Mouse (Mus musculus): ENCODE data around the gene C5ar1. TPM values are rescaled to one million over a fixed set of nuclear protein-coding genes. Genes with fewer than 3 reads are reported as not detected.

C5ar1 gene
- 100 to 1,000 TPM; 417 to 461 TPM for total RNA-seq (2023)

DNA sequence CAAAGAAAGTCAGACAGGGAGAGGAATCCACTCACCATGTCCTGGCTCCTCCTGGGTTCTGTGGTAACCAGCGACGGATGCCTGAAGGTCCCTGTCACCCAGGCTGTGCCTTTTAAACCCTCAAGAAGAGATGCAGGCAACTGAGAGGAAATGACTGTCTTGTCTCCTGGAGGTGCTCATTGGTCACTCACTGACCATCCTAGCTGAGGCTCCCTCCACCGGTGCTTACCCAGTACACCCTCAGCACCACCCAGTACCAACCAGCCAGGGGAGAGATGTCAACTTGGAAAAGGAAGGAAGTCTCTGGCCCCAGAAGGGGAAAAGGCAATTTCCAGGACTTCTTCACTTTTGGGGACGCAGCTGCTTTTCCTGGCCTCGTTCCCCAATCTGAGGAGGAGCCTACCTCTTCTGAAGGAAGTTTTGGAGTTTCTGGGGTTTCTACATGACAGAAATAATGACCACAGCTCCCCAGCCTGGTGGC lies at the start of gene C5ar1:
C5ar1 (minus strand) TSS at position 431 of the 481 bp plus-strand sequence.

DNA sequence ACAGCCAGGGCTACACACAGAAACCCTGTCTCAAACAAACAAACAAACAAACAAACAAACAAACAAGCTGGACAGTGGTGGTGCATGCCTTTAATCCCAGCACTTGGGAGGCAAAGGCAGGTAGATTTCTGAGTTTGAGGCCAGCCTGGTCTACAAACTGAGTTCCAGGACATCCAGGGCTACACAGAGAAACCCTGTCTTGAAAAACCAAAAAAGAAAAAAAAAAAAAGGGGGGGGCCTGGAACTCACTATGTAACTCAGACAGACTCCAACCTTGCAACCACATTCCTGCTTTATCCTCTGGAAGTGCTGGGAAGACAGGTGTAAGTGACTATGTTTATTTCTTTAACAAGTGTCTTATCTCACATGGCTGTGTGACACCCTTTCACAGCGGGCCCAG lies 48.8 kb upstream of the C5ar1 start, which contains the start of gene Bbc3:
Bbc3 (plus strand) TSS at position 301 of the 400 bp plus-strand sequence.

DNA sequence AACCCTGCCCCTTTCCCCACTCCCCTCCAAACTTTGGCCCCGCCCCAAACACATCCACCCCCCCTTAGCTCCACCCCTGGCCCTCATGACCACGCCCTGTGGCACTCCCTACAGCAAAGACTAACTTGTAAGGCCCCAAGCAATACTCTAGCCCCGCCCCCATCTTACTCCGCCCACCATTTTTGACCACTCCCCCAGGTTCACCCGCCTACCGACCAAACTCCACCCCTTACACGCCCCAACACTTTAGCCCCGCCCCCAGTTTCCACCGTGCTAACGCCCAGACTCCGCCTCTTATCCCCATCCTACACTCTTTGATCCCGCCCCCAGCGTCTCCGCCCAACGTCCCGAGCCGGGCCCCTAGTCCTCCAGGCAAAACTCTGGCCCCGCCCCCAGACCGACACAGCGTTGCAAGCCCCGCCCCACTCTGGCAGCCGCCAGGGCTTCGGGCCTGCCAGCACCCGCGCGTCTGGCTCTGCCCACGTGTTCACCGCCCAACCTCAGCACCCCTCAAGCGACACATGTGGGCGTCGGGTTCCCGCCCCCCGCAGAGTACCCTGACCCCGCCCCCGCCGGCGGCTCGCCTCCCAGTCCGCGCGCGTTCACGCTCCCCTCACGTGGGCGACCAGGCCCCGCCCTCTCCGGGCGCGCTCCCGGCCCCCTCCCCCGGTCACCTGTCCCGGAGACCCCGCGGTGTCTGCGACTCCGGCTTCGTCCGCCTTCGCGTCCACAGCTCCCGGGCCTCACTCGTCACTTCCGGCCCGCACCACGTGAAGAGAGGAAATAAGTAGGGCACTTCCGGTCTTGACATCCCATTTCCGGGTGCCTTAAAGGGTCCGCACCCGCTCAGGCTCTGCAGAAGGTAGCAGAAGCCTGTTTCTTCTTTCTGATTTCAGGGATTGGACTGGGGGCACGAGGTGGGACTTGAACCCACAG lies 27.0 kb upstream of the C5ar1 start, which contains the start of gene Ccdc9:
Ccdc9 (minus strand) TSS at position 770 of the 936 bp plus-strand sequence.

DNA sequence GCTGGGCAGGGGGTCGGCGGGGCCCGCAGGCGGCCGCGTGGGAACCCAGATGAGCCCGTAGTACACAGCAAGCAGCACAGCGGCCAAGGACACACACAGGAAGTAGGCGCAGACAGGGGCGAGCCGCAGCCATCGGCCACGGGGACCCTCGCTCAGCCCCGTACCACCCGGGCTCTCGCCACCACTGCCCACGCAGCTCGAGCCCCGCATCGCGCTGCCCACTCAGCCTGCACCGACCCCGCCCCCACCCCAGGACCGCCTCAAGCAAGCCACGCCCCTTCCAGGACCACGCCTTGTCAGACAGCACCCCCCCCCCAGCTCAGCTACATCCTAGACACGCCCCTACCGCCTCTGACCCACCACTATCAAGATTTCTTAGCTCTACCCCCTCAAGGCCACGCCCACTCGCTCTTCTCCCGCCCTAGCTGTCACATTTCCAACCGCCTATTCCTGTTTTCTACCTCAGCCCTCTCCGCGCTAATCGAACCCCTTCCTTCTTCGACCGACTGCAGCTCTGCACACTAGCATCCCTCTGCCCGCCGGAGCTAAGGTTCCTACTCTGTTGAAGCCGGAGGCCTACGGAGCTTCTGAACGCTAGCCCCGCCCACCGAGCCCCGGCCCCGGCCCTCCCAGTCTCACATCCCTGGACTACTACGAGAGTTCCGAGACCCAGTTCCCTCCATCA lies 13.9 kb upstream of the C5ar1 start, which contains the start of gene Inafm1:
Inafm1 (minus strand) TSS at position 537 of the 685 bp plus-strand sequence.

DNA sequence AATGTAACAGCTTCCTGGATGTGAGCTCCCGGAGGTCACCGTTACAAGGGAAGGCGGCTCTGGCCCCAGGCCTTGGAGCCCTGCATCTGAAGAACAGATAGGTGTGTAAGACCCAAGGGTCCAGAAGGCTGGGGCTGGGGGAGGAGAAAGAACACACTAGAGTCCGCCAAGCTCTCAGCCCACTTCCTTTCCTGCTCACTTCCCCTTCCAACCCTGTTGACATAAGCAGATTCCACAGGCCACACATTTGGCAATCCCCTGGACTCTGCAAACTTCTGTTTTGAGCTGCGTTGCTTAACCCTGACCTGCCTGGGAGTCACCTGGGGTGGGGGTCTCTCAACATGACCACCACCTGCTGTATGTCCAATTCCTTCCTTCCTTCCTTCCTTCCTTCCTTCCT lies 15.3 kb downstream of the C5ar1 start, which contains the start of gene C5ar2:
C5ar2 (minus strand) TSS at position 88 of the 400 bp plus-strand sequence.

DNA sequence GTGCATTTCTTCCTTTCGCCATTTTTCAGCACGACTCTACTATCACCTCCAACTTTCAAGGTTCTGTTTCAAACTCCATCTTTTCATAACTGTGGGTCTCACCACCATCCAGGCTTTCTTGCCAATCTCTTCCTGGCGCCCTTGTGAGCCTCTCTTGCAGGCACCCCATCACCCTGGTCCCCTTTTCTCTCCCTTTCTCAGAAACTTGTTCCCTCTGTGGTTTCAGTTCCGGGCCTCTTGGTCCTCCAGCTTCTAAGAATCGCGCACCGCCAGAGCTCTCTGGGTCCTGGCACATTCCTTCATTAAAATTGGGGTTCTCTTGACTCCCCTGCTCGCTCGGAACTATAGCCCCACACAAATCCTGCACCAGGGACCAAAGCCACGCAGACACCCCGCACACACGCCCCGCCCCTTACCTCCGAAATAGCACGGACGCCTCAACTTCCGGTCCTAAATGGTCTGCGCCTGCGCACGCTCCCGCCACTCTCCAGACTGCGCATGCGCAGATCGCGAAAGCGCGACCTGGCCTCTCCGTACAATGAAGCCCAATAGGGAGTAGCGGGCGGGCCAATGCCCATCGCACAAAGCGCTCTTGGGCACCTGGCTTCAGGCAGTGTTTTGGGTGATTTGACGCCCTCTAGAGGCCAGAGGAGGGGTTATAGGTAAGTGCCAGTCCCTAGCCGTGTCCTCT lies 37.6 kb downstream of the C5ar1 start, which contains the start of gene Dhx34:
Dhx34 (minus strand) TSS at position 456 of the 691 bp plus-strand sequence.

Other genes with a start within 250 kb of the C5ar1 start
- 10 to 100 TPM; 30.5 to 32.9 TPM for gene Bicra, start 211.6 kb downstream of the C5ar1 start, total RNA-seq (2023)
- under 1 TPM; 0.20 to 0.33 TPM for gene Zfp541, start 197.7 kb downstream of the C5ar1 start, total RNA-seq (2023)
- gene Napa, start 161.1 kb downstream of the C5ar1 start, total RNA-seq (2023) = 100 to 1,000 TPM; 171 to 180 TPM
- gene Kptn, start 139.6 kb downstream of the C5ar1 start, total RNA-seq (2023) = 10 to 100 TPM; 19.0 to 19.7 TPM
- gene Slc8a2, start 129.7 kb downstream of the C5ar1 start, total RNA-seq (2023) = under 1 TPM in 1 of 2 experiments, not detected in 1; 0.11 TPM
- gene Meis3, start 84.5 kb downstream of the C5ar1 start, total RNA-seq (2023) = under 1 TPM in 1 of 2 experiments, not detected in 1; 0.86 TPM
- 10 to 100 TPM; 20.4 to 24.2 TPM for gene Dhx34, start 37.5 kb downstream of the C5ar1 start, total RNA-seq (2023)
- 10 to 100 TPM; 25.2 to 26.8 TPM for gene C5ar2, start 15.4 kb downstream of the C5ar1 start, total RNA-seq (2023)
- gene Inafm1, start 14.1 kb upstream of the C5ar1 start, total RNA-seq (2023) = 10 to 100 TPM; 13.3 to 15.2 TPM
- 100 to 1,000 TPM; 179 to 201 TPM for gene Ccdc9, start 27.3 kb upstream of the C5ar1 start, total RNA-seq (2023)
- gene Bbc3, start 48.9 kb upstream of the C5ar1 start, total RNA-seq (2023) = 10 to 100 TPM; 24.8 to 28.4 TPM
- 10 to 100 TPM; 45.6 to 46.9 TPM for gene Sae1, start 128.3 kb upstream of the C5ar1 start, total RNA-seq (2023)
- 10 to 100 TPM; 69.3 to 78.4 TPM for gene Zc3h4, start 141.4 kb upstream of the C5ar1 start, total RNA-seq (2023)
- gene Tmem160, start 193.2 kb upstream of the C5ar1 start, total RNA-seq (2023) = 10 to 100 TPM; 28.9 to 30.6 TPM
- under 1 TPM in 1 of 2 experiments, not detected in 1; 0.16 TPM for gene Npas1, start 218.2 kb upstream of the C5ar1 start, total RNA-seq (2023)